Mouse (Mus musculus): ENCODE results near the gene Agps. TPM values are rescaled to one million over a fixed set of nuclear protein-coding genes. Genes with fewer than 3 reads are reported as not detected.

Agps gene
- total RNA-seq (2021) = 10 to 100 TPM; 42.9 to 45.0 TPM

- intact Hi-C loops (cut with DNase I) = no loop called here
- peak; percentile 88 to 89 for DNase-seq (ENCODE audit: low spot score in 2 of 2)
Measured at GRCm38 (mm10) chr2:75831881-75832633, at the start of gene Agps. Agps (plus strand) TSS chr2:75832177.

- intact Hi-C loops (cut with DNase I) = loop anchor here (5.0 kb wide), 3 partner anchors 61 to 181 kb away; no protein-coding TSS in a partner anchor
- DNase-seq (ENCODE audit: low spot score in 2 of 2) = peak in 1 of 2 experiments; percentile 17
Measured at GRCm38 (mm10) chr2:75786075-75786474, 45.9 kb upstream of the Agps start.

GRCm38 (mm10) chr2:75788511-75788910, 43.5 kb upstream of the Agps start:
- no peak for DNase-seq (ENCODE audit: low spot score in 2 of 2)
- intact Hi-C loops (cut with DNase I) = loop anchor here (5.0 kb wide), 3 partner anchors 59 to 179 kb away; no protein-coding TSS in a partner anchor

GRCm38 (mm10) chr2:75789959-75790523, 41.9 kb upstream of the Agps start:
- intact Hi-C loops (cut with DNase I) = loop anchor here (5.0 kb wide), 4 partner anchors 57 to 282 kb away; no protein-coding TSS in a partner anchor
- no peak for DNase-seq (ENCODE audit: low spot score in 2 of 2)

GRCm38 (mm10) chr2:75791561-75792308, 40.2 kb upstream of the Agps start:
- intact Hi-C loops (cut with DNase I) = loop anchor here (5.0 kb wide), 1 partner anchor 281 kb away; no protein-coding TSS in a partner anchor
- no peak for DNase-seq (ENCODE audit: low spot score in 2 of 2)

GRCm38 (mm10) chr2:75792377-75793203, 39.4 kb upstream of the Agps start:
- DNase-seq (ENCODE audit: low spot score in 2 of 2) = peak; percentile 7
- intact Hi-C loops (cut with DNase I) = loop anchor here (5.0 kb wide), 1 partner anchor 280 kb away; no protein-coding TSS in a partner anchor

- intact Hi-C loops (cut with DNase I) = loop anchor here (5.0 kb wide), 1 partner anchor 166 kb away; no protein-coding TSS in a partner anchor
- no peak for DNase-seq (ENCODE audit: low spot score in 2 of 2)
Measured at GRCm38 (mm10) chr2:75796181-75796580, 35.8 kb upstream of the Agps start.

- intact Hi-C loops (cut with DNase I) = loop anchor here (5.0 kb wide), 1 partner anchor 164 kb away; no protein-coding TSS in a partner anchor
- DNase-seq (ENCODE audit: low spot score in 2 of 2) = no peak
Measured at GRCm38 (mm10) chr2:75798434-75798970, 33.5 kb upstream of the Agps start.

- no peak for DNase-seq (ENCODE audit: low spot score in 2 of 2)
- intact Hi-C loops (cut with DNase I) = no loop called here
Measured at GRCm38 (mm10) chr2:75805767-75806166, 26.2 kb upstream of the Agps start.

GRCm38 (mm10) chr2:75806891-75807290, 25.1 kb upstream of the Agps start:
- no peak for DNase-seq (ENCODE audit: low spot score in 2 of 2)
- intact Hi-C loops (cut with DNase I) = no loop called here

- intact Hi-C loops (cut with DNase I) = no loop called here
- DNase-seq (ENCODE audit: low spot score in 2 of 2) = no peak
Measured at GRCm38 (mm10) chr2:75807460-75807859, 24.5 kb upstream of the Agps start.

GRCm38 (mm10) chr2:75814880-75815279, 17.1 kb upstream of the Agps start:
- intact Hi-C loops (cut with DNase I) = no loop called here
- DNase-seq (ENCODE audit: low spot score in 2 of 2) = no peak

- DNase-seq (ENCODE audit: low spot score in 2 of 2) = no peak
- intact Hi-C loops (cut with DNase I) = no loop called here
Measured at GRCm38 (mm10) chr2:75815521-75815920, 16.5 kb upstream of the Agps start.

- intact Hi-C loops (cut with DNase I) = no loop called here
Measured at GRCm38 (mm10) chr2:75816673-75817072, 15.3 kb upstream of the Agps start.

GRCm38 (mm10) chr2:75818719-75819118, 13.3 kb upstream of the Agps start:
- intact Hi-C loops (cut with DNase I) = no loop called here
- DNase-seq (ENCODE audit: low spot score in 2 of 2) = no peak

More at GRCm38 (mm10) chr2:75816673-75817072, 15.3 kb upstream of the Agps start:
- DNase-seq (ENCODE audit: low spot score in 2 of 2) = no peak

GRCm38 (mm10) chr2:75819796-75820195, 12.2 kb upstream of the Agps start:
- intact Hi-C loops (cut with DNase I) = no loop called here
- no peak for DNase-seq (ENCODE audit: low spot score in 2 of 2)

- intact Hi-C loops (cut with DNase I) = no loop called here
- no peak for DNase-seq (ENCODE audit: low spot score in 2 of 2)
Measured at GRCm38 (mm10) chr2:75821971-75822751, 9.8 kb upstream of the Agps start.

- intact Hi-C loops (cut with DNase I) = no loop called here
- no peak for DNase-seq (ENCODE audit: low spot score in 2 of 2)
Measured at GRCm38 (mm10) chr2:75823736-75824135, 8.2 kb upstream of the Agps start.
